Mouse (Mus musculus): ENCODE results near the gene Ergic1.

Ergic1 gene

GRCm38 (mm10) chr17:26660192-26660912 is 99.1 kb downstream of the Ergic1 start:
- DNase-seq (ENCODE audit: inconsistent ontology term), result peak; percentile 50

- no peak for DNase-seq (ENCODE audit: inconsistent ontology term)
Measured at GRCm38 (mm10) chr17:26662204-26662603, 100.9 kb downstream of the Ergic1 start.

- DNase-seq (ENCODE audit: inconsistent ontology term), result peak; percentile 89
Measured at GRCm38 (mm10) chr17:26662978-26663683, 101.8 kb downstream of the Ergic1 start, which contains the start of gene Atp6v0e. TSS of gene Atp6v0e (plus strand) at chr17:26663231.

- DNase-seq (ENCODE audit: inconsistent ontology term), result no peak
Measured at GRCm38 (mm10) chr17:26665600-26665999, 104.3 kb downstream of the Ergic1 start.

- DNase-seq (ENCODE audit: inconsistent ontology term), result no peak
Measured at GRCm38 (mm10) chr17:26671268-26671667, 110.0 kb downstream of the Ergic1 start.

- DNase-seq (ENCODE audit: inconsistent ontology term), result no peak
Measured at GRCm38 (mm10) chr17:26675845-26676244, 114.6 kb downstream of the Ergic1 start.

- peak; percentile 92 for DNase-seq (ENCODE audit: inconsistent ontology term)
Measured at GRCm38 (mm10) chr17:26676252-26676615, 114.9 kb downstream of the Ergic1 start.

GRCm38 (mm10) chr17:26676616-26677376 is 115.5 kb downstream of the Ergic1 start:
- DNase-seq (ENCODE audit: inconsistent ontology term), result peak; percentile 90

- DNase-seq (ENCODE audit: inconsistent ontology term), result no peak
Measured at GRCm38 (mm10) chr17:26677711-26678637, 116.7 kb downstream of the Ergic1 start.

- no peak for DNase-seq (ENCODE audit: inconsistent ontology term)
Measured at GRCm38 (mm10) chr17:26681276-26681675, 120.0 kb downstream of the Ergic1 start.

GRCm38 (mm10) chr17:26686334-26687000 is 125.2 kb downstream of the Ergic1 start:
- no peak for DNase-seq (ENCODE audit: inconsistent ontology term)

GRCm38 (mm10) chr17:26688795-26689735 is 127.8 kb downstream of the Ergic1 start:
- DNase-seq (ENCODE audit: inconsistent ontology term), result peak; percentile 77

- peak; percentile 22 for DNase-seq (ENCODE audit: inconsistent ontology term)
Measured at GRCm38 (mm10) chr17:26689810-26690209, 128.5 kb downstream of the Ergic1 start.

GRCm38 (mm10) chr17:26690236-26690635 is 128.9 kb downstream of the Ergic1 start:
- no peak for DNase-seq (ENCODE audit: inconsistent ontology term)

GRCm38 (mm10) chr17:26691110-26691509 is 129.8 kb downstream of the Ergic1 start:
- DNase-seq (ENCODE audit: inconsistent ontology term), result no peak

GRCm38 (mm10) chr17:26693424-26693823 is 132.1 kb downstream of the Ergic1 start:
- DNase-seq (ENCODE audit: inconsistent ontology term), result no peak

GRCm38 (mm10) chr17:26694171-26694570 is 132.9 kb downstream of the Ergic1 start:
- DNase-seq (ENCODE audit: inconsistent ontology term), result no peak

GRCm38 (mm10) chr17:26695193-26695592 is 133.9 kb downstream of the Ergic1 start:
- no peak for DNase-seq (ENCODE audit: inconsistent ontology term)

- DNase-seq (ENCODE audit: inconsistent ontology term), result no peak
Measured at GRCm38 (mm10) chr17:26698846-26699245, 137.6 kb downstream of the Ergic1 start.
